Mouse (Mus musculus) layer of hippocampus, postnatal 10 days (tissue): ENCODE data around the gene Upk3a. TPM values are rescaled to one million over a fixed set of nuclear protein-coding genes. Genes with fewer than 3 reads are reported as not detected.
"Not testable (repeated sequence)": the region's sequence is repeated elsewhere in the genome, so short reads cannot be mapped to it uniquely, and the experiment has no call there.

Source experiments
- DNase-seq, 2 experiments: peaks; one replicate each; pipeline ENCODE4 v3.0.0; 2021; ENCODE audit warnings: low spot score in 2 of 2
- total RNA-seq, 2 experiments: library from RNA; stranded (reverse); gene quantifications; 2 replicates each; pipeline ENCODE4 v1.2.3; 2021

The Upk3a gene
- total RNA-seq, 2 experiments from 2014 or later, result 0.31 to 0.78 TPM

DNA sequence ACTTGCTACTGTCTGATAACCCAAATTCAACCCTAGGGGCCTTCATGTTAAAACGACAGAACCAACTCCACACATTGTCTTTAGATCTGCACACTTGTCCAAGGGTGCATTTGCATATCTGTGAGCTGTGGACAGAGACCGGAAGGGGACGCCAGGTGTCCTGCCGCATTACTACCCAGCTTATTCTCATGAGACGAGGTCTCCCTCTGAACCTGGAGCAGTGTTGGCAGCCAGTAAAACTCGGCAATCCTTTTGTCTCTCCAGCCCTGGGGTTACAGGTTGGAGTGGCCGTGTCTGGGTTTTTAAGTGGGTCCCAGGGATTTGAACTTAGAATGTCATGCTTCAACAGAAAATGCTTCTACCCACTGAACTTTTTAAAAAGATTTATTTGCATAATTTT lies 17.0 kb upstream of the Upk3a start:
- no peak for DNase-seq

DNA sequence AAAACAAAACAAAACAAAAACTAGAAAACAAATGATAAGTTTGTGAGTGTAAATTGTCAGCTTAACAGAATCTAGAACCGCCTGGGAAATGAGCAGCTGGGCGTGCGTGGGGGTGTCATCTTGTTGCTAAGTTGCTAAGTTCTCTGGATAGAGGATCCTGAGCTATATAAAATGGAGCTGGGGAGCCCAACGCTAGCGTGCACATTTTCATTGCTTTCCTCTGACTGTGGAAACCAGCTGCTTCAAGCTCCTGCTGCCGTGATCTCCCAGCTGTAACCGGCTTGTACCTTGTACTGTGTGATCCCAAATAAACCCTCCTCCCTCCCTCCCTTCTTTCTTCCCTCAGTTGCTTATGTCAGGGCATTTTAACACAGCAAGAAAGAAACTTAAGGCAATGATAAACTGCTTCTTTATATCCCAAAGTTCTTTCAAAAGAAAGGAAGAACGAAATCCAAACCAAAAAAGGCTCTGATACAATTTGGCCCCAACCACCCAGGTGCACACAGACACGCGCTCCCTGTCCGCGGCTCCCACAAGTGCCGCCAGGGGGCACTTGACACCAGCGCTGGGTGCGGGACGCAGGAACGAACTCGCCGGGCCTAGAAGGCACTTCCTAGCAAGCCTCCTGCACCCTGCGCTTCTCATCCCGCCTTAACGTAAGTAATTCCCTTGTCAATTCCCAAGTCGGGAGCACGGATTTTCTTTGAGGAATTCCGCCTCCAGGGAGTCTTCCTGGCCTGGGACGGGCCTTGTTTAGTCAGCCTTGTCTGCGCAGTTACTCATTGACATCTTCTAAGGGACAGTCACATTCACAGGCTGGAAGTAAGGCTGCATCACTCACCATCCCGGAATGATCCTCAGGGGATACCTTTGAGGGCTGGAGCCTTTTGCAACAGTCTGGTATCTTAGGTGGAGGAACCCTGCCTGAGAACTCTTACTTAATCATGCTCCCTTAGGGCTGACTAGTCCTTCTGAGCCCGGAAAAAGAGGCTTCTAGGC lies 15.7 kb upstream of the Upk3a start:
- DNase-seq, result peak; percentile 78 to 88

DNA sequence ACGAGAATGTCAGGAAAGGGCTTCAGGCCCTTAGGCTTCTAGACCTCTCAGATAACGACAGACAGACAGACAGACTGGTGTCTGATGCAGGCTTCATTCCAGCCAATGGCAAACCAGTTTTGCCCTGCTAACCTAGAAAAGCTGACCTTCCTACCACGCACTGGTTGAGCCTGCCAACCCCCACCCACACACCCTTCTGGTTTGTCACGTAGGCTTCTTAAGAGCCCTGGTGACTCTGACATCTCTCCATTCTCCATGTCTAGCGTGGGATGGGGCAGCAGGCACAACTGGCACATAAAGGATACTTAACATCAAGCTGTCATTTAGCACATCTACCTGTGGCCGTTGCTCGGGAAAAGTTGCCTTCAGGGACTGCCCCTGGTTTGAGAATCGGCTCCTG lies 7.3 kb upstream of the Upk3a start:
- DNase-seq, result no peak

DNA sequence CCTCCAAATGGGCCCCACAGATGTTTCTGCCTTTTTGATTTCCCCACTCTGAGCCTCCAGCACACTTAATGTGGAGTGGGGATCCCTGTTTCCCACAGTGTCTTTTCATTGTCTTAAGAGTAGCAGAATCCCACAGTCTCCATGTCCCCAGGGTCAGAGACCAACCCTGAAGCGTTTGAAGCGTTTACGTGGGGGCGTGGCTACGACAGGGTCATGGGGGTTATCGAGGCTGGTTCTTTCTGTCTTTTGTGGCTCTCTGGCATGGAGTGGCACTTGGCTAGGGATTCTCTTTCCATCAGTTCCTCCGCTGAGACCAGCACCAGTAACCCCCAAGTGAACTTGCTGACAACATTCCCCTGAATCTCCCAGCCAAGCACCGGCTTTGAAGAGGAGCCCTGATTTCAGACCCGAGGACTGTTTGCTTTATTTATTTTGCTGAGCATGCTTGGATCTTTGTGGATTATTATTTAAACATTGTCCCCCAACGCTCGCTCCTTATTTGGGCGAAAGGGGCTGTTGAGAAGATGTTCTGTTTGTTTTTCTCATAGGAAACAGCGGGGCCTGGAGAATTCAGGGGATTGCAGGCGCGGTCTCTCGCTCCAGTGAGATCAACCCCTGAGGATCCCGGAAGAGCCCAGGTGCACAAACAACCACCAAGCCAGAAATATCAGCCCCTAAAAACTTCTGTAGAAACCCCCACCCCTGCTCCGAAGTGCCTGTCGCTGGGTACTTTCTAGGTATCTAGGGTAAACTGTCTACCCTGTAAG lies 4.9 kb upstream of the Upk3a start:
- DNase-seq, result no peak

DNA sequence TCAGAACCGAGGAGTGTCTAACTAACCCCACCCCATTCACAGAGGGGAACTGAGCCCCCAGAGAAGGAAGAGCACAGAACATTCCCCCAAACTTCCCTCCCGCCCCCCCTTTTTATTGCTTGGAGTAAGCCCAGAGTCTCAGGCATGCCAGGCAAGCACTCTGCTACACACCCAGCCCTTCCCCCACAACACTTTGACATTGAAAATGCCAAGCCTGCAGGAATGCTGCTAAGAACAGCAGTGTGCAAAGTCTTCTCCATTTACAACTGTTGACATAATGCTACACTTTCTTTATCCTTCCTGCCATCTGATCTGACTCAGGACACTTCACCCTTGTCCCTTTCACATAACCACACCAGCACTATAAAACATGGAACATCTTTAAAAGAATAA lies 4.3 kb upstream of the Upk3a start:
- DNase-seq, result no peak

DNA sequence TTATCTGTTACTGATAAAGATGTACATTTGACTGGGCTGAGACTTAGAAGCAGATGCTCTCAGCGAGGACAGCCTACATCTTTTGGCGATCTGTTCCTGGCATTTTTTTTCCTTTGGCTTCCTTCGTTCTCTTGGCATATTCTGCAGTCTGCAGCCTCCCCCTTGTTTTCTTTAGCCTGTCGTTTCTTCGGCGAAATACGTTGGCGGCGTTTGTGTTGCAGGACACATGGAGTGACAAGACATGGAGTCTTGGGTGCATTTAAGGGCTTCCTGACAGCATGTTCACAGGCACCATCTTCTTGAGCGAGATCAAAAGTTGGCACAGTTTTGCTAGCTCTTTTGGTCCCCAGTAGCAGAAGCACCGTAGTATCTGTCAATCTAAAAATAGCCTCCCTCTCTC lies 1.2 kb upstream of the Upk3a start:
- DNase-seq, result no peak

DNA sequence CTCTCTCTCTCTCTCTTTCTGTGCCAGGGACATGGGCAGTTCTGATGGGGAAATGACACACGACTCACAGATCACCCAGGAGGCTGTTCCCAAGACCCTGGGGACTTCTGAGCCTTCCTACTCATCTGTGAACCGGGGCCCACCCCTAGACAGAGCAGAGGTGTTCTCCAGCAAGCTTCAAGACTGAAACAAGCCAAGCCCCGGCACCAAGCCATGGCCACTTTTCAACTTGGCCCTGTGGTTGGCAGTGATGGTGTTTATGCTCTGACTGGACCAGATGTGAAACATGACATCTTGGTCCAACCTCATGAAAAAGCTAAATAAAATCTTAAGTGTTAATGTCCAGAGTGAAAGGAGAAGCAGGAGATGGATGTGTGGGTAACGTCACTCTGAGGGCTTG lies 5.3 kb downstream of the Upk3a start:
- DNase-seq, result no peak

DNA sequence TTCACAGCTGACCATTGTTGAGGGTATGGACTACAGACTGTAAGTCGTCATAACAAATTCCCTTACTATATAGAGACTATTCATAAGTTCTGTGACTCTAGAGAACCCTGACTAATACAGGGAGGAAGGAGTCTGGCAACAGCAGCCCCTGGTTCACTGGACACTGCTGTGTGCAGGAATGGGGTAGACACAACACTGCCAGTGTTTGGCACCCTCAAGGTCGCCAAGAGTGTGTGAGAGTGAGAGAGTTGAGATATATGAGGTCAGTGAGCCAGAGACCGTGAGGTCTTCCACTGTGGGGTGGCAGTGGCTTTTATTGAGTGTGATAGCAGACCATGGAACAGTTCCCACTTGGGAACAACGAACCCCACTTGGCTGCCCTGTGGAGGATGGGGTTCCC lies 9.3 kb downstream of the Upk3a start:
- DNase-seq, result no peak

DNA sequence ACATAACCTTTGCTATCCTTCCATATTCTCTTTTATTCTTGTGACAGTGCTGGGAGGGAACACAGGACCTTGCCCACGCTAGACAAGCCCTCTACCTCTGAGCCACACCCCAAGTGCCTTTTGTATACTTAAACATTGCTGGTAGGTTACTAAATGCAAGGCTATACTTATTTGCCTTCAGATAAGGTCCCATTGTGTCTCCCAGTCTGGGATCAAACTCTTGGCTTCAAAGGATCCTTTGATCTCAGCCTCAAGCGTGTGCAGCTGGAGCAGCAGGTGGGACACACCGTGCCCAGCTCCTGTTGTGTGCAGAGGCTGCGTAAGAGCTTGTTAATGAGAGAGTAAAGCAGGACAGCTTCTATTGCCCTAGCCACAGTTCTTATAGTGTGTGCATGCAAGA lies 10.8 kb downstream of the Upk3a start:
- DNase-seq, result no peak

DNA sequence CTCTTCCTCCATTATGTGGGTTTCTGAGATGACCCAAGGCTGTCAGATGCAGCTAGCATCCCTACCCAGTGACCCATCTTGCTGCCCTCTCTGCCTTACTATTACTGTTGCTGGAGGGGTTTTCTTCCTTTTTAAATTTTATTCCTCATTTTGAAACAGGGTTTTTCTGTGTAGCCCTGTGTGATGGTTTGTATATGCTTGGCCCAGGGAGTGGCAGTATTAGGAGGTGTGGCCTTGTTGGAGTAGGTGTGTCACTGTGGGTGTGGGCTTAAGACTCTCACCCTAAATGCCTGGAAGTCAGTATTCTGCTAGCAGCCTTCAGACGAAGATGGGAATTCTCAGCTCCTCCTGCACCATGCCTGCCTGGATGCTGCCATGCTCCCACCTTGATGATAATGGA lies 11.7 kb downstream of the Upk3a start, which contains the start of gene Fam118a:
TSS of gene Fam118a (plus strand) at position 301 of the 400 bp plus-strand sequence.
- not testable (repeated sequence) for DNase-seq

DNA sequence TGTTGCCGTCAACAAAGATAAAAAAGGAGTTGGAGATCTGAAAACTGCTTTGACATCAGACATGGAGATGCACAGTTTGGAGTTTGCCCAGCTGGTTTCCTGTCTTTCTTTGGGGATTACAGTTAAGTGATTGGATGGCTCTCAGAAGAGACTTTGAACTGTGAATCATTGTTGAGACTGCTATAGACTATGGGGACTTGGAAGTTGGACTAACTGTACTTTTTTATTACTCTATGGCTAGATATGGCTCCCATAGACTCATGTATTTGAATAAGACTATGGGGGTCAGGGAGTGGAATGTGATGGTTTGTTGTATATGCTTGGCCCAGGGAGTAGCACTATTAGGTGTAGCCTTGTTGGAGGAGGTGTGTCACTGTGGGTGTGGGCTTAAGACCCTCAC lies 13.7 kb downstream of the Upk3a start:
- DNase-seq, result not testable (repeated sequence)

DNA sequence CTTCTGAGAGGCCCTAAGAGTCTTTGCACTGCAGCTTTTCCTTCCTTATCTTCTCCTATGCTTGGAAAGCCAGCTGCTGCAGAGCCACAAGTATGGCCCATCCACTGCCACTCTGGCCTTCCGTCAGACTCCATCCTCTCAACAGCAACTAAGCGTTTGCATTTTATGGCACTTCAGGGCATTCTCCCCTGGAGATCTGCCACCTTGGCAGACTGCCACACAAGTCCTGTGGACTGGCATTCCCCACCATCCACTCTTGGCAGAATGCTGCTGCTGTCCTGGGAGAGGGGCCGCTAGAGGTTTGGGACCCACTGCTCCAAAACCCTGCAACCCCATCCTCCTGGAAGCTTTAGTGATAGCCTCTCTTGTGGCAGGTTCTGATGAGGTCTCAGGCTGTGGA lies 14.9 kb downstream of the Upk3a start:
- no peak for DNase-seq

DNA sequence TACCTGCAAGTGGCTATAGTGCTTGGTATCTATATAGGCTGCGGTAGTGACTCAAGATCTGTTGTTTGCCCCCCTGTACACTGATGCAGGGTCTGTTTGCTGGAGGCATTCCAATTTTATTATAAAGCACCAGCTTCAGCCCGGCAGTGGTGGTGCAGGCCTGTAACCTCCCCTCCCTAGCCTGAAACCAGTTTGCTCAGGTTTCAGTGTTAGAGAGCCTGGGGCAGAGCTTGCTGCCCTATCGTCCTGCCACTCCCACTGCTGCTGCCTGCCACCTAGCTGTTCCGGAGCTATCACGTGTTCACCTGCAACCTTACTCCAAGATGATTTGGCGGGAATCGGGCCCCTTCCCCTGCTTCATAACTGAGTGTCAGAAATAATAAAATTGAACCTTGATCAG lies 17.0 kb downstream of the Upk3a start:
- DNase-seq, result not testable (repeated sequence)

DNA sequence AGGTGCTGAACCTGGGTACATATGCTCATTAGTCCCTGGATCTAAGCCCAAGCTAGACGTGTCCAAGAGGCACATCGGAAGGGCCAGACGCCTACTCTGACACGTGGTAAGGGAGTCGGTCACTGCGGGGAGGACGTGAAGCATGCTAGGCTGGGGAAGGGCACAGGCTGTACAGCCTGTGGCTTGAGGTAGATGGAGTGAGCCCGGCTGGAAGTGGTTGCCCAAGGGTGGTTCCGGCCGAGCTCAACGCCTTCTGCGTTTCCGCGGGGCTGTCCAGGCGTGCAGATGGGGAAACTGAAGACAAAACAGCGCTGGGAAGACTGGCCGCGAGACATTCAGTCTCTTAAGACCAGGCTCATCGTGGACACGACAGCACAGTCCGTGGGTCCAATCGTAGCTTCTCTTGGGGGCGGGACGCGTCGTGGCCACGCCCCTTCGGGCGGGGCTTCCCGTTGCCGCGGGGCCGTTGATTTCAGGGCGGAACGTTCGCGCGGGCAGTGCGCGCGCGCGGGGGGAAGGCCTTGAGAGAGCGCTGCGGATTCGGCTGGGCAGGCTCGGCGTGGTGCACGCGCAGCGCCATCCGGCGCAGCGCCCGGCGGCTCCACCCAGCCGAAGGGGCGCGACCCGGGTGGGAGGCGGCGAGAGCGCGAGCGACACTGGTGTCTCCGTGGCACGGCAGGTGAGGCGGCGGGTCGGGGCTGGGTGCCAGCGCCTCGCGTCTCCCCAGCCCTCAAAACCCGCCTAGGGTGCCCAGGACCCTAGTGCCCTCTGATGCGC lies 19.8 kb downstream of the Upk3a start:
- peak; percentile 98 to 99 for DNase-seq

DNA sequence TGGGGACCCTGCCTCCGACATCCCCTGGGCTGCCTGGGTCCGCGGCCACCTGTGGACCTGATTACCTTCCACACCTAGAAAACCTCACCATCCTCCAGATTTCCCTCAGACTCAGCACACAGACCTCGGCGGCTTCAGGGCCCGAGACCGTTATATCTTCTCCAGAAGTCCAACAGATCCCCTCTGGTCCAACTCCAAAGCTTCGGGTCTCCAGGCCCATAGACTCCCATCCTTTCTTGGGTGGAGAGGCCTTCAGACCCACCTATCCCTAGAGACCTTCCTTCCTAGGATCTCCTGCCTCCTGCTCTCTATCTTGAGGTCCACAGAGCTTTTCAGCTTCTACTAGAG lies 20.4 kb downstream of the Upk3a start:
- no peak for DNase-seq

DNA sequence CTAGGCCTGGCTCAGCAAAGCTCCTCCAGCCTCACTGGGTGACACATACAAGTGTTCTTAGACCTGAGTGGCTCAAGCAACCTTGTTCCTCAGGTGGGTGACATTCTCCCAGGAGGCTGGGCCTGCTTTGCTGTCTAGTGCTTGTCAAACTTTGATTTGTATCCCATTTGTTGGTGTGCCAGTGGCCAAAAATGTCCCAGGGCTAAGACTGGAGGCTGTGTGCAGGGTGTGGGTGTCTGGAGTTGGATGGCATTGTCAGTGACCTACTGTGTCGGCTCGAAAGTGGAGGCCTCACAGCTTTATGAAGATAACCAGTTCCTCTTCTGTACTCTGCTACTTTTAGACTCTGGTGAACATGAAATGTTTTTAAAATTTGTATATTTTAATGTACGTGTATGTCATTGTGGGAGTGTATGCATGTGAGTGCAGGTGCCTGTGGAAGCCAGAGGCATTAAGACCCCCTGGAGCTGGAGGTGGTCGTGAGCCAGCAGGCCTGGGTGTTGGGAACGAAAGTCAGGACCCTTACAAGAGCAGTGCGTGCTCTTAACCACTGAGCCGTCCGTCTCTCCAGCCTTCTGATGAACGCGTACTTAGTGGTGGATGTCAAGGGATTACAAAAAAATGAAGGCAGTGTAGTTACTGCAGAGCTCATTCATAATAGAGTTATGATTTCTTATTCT lies 24.7 kb downstream of the Upk3a start:
- DNase-seq, result no peak

DNA sequence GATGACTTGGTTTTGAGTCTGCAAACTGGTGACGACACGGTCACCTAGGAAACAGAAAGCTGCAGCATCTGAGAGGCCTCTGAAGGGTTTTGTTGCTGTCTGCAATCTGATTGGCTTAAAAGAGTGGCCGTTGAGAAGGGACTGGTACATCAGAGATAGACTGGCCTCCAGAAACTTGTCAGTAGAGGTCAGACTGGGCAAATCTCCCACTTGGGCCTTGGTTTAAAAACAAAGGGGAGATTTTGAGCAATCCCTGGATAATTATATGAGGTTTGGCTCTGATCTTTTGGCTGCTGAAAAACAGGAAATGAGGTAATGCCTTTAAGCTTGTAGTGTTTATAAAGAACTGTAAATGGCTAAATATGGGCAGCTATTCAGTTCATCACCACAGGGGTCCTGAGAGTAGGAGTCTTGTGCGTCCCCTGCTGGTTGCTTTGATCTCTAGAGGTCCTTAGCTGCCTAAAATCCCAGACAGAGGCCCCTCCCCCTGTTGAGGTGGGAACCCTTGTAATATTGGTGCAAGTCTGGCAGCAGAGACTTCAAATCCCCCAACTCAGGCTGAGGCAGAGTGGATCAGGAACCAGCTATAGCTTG lies 25.5 kb downstream of the Upk3a start:
- peak; percentile 72 to 73 for DNase-seq

DNA sequence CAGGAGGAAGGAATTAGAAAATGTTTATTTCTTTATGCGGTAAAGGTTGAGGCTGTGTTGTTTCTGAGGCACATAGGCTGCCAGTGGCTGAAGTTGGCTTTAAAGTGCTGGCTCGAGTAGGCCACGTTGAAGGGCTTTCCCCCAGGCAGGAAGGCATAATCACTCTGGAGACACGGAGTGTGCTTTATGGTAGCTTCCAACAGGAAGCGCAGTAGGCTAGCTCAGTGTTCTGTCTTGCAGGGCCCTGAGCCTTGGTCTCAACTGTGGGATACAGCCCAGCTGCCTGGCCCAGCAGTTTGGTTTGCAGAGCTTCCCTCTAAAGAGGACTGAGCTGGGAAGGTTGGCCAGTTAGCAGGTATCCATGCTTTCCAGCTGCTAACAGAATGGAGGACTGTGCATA lies 26.2 kb downstream of the Upk3a start:
- no peak for DNase-seq

DNA sequence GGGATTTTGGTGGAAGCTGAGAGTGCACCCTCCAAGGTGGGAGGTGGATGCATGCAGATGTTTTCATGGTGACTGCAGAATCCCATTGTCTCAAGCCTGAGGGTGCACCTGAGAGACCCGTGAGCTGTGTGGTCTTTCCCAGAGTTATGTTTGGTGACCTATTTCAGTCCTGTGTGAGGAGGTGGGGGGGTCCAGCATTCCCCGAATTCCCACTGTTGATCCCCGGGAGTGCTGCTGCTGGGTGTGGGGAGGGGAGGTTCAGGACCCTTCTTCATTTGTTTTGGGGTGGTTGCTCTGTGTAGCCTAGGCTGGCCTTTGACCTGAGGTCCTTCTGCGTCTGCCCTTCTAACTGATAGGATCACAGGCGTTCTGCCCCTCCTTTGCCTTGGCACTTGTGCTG lies 26.8 kb downstream of the Upk3a start:
- DNase-seq, result no peak

DNA sequence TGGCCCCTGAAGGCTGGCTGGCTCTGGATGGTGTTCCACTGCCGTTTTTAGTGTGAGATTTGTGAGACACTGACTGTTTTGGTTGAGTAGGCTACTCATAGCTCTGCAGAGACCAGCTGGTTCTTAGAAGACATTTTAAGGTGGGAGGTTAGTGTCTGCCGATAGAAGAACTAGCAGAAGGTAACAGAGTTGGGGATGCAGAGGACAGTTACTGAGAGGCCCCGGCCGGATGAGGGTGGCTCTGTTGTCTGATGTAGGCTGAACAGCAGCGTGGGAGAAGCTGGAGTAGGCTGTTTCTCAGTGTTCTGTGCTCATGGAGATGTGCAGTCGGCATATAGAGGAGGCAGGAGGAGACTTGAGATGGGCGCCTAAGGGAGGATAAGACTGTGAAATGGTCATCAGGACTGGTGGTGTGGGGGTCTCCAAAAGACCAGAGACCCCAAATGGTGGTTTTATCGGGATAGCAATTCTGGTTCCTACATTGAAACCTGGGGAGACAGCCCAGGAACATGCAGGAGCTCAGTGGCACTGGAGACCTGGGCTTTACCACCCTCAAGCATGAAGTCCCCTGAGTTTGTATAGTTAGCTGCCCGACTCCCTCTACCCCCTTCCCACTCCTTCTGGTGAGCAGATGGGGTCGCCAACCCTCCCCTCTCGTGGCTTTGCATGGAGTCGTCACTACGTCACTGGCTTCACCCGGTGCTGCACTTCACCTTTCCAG lies 29.4 kb downstream of the Upk3a start:
- DNase-seq, result no peak
